Mouse (Mus musculus) yolk sac, embryonic 10.5 days (tissue): Measurements from ENCODE around the gene Slmap.
"Not testable (repeated sequence)": the region's sequence is repeated elsewhere in the genome, so short reads cannot be mapped to it uniquely, and the experiment has no call there.

ENCODE experiments used
- DNase-seq: peaks from one replicate; pipeline ENCODE4 v3.0.0-alpha.2; 2017; ENCODE audit warnings: low spot score

The Slmap gene

DNA sequence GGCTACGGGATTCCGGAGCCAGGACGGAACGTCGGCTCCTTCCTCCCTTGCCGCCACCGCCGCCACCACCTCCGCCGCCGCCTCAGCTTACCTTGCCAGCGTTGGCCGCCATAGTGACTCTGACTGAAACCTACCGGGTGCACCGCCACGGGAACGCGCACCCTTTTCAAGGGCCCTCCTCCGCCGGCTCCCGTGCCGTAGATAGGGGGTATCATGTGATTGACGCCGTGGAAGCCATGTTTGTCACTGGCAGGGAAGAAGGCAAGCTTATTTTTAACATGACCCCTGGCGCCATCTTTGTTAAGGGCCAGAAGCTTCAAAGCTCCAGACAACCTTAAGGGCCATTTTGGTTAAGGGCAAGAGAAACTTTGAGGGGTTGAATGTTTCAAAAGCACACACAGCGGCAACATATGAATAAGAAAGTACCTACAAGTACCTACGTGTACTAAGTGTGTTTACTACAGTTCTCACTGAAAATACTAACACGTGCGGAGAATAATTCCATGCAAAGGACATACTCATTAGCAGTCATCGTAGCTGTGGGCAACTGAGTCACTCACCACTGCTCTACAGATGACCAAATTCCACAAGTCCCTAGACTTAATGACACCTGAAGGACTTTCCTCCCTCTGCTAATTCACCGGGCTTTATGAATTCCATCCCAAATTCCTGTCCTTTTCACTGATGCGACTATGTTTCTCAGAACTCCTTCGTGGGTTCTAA is at the start of gene Slmap:
Gene Slmap (minus strand): TSS at position 175 of the 723 bp plus-strand sequence.
- DNase-seq = peak; percentile 98

DNA sequence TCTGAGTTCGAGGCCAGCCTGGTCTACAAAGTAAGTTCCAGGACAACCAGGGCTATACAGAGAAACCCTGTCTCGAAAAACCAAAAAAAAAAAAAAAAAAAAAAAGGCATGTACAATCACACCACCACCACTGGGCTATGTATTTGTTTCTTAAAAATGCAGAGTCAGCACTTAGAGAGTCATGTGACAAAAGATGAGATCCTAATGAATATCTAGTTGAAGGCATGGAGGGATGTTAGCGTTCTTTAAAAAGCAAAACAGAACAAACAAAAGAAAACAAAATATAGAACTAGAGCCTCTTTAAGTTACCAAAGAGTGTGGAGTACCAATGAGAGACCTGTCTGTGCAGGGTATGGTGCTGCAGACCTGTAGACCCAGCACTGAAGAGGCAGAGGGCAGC is 48.9 kb upstream of the Slmap start:
- DNase-seq = no peak

DNA sequence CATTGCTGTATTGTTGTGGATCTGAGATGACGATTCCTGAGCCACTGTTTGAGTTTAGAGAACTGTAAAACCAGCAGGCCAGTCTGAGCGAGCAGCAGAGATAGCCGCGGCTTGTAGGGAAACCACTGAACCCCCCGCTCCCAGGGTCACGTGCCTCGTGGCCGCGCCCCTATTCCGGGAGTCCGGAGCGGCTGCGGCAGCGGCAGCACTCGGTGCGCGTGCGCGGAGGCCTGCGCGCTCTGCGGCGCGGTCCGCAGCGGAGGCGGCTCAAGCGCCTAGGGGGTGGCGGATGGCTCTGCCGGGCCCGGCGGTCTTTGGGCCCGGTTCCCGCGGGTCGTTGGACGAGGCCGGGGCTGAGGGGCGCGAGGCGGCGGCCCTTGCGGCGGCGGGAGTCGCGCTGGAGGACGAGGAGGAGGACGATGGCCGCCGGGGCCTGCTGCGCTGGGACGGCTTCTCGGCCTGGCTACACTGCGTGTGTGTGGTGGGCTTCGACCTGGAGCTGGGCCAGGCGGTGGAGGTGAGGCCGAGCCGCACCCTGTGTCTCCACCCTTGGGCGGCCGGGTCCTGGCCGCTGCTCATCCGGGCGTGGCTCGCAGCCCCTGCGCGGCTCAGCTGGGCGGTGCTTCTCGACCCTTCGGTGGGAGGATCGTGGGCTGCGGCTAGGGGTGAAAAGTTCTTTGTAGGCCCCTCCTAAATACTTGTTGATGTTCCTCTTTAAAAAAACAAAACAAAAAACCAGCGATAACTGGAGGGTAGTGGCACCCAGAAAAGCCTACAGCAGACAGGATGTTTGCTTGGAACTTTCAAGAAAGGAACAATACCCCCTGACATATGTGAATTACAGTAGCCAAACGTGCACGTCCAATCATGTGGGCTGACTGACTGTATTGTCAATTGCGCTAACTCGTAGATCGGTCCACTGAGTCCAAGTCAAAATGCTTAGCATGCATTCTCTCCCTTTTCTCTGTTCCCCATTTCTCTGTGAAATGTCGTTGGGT is 44.9 kb upstream of the Slmap start:
- DNase-seq = peak; percentile 90

DNA sequence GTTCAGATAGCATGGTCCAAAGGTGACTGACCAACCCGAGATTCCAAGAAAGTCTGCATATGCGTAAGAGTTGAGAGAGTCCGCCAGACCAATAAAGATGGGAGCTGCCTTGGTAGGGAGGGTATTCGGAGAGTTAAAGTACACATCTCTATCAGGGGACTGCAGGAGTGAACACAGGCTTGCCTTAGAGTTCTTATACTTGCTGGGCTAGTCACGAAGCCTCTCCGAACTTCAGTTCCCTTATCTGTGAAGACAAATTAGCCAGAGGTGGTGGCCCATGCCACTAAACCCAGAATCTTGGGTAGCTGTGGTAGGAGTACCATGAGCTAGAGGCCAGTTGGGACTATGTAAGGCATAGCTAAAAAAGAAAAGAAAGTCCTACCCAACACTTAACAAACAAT is 44.1 kb upstream of the Slmap start:
- peak; percentile 84 for DNase-seq

DNA sequence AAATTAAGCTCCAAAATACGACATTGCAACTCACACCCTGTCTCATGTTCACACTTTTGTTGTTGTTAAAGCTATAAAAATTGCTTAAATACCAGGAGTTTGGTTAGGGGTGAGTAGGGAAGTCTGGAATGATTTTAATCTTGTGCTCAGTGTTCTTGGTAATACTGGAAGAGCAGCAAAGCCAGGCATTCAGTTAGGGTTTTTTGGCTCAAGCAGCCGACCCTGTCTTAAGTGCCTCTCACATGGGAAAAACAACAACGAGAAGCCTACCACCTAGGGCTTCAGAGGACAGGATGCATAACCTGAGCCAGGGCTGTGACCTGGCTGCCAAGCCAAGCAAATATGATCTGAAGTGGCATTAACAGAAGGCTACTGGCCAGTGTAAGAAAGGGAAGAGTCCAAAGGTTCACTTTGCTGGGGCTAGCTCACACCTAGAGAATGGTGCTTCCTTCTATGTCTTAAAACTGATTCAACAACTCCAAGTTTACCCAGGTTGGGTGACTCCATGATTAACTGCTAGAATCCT is 41.6 kb upstream of the Slmap start:
- no peak for DNase-seq

DNA sequence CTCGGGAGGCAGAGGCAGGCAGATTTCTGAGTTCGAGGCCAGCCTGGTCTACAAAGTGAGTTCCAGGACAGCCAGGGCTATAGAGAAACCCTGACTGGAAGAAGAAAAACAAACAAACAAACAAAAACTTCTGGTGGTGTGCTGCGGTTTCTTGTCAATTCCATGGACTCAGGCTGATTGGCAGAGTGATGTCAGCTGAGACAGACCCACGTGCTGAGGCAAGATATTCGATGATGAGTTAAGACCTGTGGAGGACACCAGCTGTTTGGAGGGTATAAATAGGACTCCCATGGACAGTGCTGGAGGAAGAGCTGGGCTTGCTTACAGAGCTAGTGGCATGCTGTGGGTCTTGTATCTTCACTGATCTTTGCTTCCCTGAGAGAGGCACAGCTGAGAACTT is 38.8 kb upstream of the Slmap start, which contains the start of gene Dennd6a:
Gene Dennd6a (plus strand): TSS at position 301 of the 400 bp plus-strand sequence.
- not testable (repeated sequence) for DNase-seq

DNA sequence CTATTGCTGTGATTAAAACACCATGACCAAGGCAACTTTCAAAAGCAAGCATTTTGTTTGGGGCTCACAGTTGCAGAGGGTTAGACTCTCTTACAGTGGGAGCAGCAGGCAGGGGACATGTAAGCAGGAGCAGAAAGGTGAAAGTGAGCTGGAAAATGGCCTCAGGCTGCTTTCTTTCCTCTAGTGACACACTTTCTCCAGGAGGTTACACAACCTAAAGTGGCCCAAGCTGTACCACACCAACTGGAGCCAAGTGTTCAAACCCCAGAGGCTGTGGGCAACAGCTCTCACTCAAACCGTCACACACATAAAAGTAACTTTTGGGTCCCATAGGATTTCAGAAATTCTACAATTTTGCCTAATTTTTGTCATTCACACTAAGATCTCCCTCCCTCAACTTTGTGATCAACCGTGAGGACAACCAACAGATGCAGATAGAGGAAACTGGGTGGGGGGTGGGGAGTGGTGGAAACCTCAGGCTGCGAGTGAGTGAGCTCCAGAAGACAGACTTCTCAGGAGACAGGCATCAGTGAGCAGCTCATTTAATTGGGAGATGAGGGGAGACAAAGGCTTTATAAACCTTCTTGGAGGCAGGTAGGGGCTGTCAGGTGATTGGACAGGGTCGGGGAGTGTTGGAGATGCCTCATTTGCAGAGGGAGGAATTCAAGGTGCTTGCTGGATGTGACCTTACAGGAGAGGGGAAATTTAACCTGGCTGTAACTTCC is 37.4 kb upstream of the Slmap start:
- DNase-seq = no peak

DNA sequence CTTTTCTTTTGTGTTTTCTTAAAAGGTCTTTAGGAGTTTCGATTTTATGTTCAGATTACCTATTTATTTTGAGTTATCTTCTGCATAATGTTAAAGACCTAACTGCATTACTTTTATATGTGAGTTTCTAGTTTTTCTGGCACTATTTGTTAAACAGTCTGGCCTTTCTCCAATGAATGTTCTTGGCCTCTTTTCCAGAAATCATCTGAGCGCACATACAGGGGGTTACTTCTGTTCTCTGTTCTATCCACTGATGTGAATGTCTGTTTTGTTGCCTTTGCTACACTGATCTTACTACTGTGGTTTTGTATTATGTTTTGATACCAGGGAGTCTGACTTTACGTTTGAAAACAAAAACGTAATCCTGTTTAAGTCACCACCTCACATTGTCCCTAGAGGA is 35.1 kb upstream of the Slmap start:
- no peak for DNase-seq

DNA sequence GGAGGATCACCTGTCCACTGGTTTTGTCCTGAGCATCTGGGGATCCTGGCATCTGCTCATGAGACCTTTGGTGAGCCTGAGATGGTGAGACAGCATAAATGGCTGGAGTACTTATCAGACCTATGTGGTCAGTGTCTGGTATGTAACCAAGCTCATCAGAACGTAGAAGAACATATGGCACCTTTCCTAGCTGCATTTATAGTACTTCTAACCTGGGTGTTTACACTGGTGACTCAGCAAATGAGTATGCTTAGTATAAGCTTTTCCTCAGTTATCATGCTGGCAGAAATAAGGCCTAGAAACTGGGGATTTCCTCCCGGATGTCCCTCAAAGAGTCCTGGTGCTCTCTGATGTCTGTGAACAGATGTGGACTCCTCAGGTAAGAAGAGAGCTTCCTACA is 27.5 kb upstream of the Slmap start:
- DNase-seq = no peak

DNA sequence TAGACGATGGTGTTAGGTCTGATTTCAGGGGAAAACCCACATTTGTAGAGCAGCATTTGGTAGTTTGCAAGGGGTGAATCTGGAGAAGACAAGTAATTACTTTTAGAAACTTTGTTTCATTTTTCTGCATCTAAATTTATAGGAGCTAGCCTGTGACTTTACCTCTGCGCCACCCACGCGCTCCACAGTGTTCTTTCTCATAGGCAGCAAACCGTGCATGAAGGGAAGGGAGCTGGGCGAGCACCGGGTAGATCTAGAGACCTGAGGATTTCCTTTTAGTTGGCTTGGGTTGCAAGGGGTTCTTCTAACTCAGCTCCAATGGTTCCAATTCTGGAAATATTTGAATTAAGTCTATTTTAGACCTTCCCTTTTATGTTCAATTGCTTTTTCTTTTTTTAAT is 23.8 kb upstream of the Slmap start:
- DNase-seq = no peak

DNA sequence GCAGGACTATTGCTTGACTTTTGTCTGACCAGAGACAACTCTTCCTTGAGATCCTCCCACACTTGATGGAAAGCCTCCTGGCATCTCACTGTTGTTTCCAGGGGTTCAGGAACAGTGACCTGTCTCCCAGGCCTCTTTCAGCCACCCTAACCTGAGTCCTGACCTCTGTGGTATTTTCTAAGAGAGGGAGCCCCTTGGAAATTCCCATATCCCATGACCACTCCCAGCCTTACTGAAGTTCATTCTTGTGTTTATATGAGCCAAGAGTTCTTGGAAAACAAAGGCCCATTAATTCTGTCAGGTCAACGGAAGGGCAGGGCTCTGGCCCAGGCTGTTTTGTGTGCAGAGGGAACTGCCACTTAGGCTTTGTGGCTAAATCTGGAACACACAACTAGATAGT is 22.9 kb upstream of the Slmap start:
- peak; percentile 32 for DNase-seq

DNA sequence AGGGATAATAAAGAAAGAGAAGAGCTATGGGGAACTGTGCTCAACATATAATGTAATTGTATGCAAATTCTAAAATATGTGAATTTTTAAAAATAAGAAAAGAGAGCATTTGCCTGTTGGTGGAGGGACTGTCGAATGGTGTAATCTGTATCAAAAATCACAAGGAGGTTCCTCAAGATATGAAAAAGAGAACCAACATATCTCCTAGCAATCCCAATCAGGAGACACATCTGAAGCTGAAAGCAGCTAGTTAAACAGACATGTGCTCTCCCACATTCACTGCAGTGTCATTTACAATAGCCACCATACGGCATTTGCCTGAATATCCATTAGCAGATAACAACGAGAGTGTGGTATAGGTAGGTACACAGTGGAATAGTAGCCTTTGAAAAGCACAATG is 18.1 kb upstream of the Slmap start:
- no peak for DNase-seq

DNA sequence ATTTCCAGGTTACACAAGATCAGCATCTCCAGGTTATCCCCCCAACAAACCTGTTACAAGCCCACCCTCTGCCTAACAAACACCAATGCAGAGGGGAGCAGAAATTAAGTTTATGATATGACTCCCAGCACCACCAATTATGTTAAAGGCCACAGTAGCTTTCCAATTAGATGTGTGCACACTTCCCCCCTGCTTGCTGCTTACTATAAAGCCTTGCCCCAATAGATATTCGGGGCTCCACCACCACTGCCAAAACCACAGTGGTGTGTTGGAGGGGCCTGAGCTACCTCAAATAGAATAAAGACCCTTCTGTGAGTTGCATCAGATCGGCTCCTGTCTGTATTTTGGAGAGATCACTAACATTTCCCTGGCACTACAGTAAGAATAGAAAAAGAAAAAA is 17.7 kb upstream of the Slmap start:
- no peak for DNase-seq

DNA sequence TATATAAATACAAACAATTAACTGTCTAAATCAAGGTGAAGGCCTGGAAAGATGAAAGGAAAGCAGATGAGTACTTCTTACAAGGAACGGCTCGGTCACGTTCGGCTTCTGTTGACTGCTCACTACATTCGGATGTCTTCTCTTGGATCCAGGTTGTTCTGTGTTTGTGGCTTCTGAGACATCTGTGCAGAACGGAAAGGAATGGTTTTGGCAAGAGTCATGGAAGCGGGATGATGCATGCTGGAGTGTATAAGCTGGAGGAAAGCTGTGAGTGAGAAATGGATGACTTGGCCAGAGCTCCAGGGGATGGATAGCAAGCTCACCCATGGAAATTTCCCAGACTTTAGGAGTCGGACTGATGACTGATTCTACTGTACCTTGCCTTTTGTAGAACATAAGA is 16.0 kb upstream of the Slmap start:
- no peak for DNase-seq

DNA sequence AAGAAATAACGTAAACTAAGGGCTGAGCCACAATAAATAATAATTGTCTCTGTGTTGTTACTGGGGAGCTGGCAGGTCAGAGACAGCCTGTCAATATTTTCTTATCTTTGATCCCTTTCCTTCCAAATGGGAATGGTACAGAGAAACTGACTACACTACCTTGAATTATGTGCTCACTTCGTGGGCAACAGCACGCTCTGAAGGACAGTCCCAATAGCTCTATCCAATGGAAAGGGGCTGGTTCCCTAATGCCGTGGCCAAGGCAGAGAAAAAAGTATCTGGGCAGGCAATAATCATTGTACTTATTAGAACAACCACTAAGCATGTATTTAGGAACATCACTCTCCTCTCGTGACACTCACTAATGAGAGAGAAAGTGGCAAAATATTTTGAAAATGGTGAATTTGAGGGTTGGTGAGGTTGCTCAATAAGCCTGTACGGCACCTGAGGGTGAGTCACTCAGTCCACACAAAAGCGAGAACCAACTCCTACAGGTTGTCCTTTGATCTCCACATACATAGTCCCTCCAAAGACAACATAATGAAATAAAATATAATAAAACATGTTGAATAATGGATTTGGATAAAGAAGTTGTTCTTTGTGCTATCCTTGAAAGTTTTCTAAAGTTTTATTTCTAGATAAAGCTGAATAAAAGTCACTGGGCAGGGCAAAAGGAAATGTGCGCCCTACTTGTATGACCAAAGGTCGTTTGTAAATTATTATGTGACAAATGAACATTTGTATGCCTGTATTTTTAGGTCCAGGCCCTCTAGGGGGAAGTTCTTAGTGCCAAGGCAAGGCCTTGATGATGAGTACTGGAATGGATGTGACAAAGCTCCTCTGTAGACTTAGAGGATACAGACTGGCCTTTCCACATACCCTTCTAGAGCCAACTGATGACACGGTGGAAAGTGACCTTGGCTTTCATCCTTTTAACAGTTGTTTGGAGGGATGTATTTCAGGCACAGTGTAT is 13.1 kb upstream of the Slmap start:
- DNase-seq = no peak

DNA sequence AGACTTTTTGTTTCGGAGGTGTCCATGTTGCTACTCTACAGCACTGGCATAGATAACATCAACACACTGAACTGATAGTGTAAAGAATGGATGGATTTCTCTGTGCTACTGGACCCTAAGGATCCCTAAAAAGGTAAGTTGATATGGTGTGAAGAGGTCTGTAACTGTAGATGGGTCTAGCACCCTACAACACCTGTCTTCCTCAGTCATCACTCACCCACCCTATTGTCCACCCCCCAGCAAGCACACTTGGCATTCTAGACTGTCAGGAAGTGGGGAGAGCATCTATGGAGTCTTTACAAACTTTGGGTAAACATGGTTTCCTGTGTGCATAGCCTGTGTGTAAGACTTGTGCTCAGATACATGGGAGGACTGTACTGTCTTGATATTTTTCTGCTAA is 7.4 kb upstream of the Slmap start:
- no peak for DNase-seq

DNA sequence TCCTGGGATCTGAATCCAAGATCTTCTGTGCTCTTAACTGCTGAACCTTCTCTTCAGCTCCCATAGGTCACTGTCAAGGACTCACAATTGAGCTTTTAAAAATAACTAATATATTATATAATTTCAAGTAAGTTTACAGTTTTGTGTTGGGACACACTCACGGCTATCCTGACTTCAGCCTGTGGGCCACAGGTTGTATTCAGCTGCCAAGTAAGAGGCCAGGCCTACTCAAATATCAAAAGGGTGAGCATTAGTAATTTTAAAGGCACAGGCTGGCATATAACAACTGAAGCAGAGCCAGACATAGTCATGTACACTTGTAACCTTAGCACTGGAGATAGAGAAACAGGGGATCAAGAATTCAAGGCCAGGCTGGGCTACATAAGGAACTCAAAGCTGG is 5.8 kb upstream of the Slmap start:
- no peak for DNase-seq

DNA sequence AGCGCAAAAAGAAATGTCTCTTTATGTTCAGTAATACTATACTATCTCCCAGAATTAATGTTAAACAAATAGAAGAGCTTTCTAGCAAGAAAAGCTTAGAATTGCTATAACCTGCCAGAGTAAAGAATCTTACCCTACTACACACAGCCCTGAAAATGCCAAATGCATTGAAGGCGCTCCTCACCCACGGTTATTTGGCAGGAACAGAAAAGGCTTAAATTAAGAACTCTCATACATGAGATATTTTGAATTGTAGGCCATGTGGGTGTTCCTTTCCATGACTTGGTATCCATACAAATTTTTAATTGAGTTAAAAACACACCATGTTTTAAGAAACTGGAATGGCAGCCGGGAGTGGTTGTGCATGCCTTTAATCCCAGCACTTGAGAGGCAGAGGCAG is 4.5 kb upstream of the Slmap start:
- no peak for DNase-seq

DNA sequence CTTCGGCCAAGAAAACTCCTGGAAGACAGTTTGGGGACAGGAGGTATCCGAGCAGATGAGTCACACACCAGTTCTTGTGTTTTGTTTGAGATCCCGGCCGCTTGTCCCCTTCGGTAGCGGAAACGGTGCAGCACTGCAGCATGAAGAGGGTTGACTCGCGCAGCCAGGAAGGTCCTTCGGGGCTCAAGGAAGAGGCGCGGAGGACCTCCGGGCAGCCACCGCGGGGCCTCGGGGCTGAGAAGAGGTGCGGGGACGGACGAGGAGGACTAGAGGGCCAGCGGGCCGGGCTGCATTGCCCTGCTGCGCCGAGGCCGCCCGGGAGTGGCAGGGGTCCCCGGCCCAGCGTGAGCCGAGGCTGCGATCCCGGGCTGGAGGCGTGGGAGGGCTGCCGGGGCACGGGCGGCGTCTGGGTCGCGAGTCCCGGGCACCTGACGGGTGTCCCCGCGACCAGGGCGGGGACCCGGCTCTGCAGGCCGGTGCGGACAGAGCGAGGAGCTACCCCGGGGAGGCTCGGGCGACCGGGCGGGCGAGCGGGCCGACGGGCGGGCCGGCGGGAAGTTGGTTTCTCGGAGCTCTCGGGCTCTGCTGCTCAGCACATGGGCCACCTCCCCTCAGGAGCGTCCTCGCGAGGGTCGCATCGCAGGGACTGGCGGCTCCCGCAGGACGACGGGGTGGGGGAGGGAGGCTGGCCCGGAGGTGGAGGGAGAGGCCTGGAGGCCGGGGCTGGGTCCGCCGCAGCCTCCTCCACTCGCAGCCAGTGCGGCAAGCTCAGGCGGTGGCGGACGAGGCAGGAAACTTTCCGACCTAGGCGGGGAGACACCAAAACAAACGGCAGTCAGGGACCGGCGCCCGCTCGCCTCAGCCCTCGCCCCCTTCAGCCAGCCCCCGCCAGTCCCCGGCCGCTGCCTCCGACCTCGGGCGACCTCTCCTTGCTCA is 642 bp downstream of the Slmap start:
- DNase-seq = no peak

DNA sequence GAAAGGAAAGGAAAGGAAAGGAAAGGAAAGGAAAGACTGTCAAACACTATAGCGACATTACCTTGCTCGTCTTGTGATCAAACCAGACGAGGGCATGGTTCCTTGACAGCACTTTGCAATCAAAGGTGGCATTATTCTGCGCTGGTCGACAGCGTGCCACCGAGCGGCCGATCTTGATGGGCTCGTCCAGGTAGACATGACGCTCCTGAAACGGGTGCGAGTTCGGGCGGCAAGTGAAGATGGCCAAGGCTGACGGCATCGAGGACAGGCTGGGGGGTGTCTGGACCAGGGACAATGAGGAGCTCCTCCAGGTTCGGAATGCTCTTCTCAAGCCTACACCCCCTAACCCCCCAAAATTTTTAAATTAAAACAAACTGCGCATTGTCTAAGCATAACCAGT is 1.5 kb downstream of the Slmap start:
- DNase-seq = no peak
